Mouse (Mus musculus) liver, postnatal 0 days (tissue): ENCODE measurements around the gene Utrn. TPM values are rescaled to one million over a fixed set of nuclear protein-coding genes. Genes with fewer than 3 reads are reported as not detected.

Source experiments
- ATAC-seq: fragments of 200-750 bp; cut with Nextera tagmentation; 2 replicates; pipeline ENCODE4 v1.8.0; 2017; ENCODE audit warnings: mild to moderate bottlenecking, moderate library complexity
- DNase-seq: peaks from one replicate; pipeline ENCODE4 v3.0.0-alpha.2; 2016
- H3K27ac ChIP-seq: fragments of 300-500 bp; sonication (generic); 2 replicates; pipeline ENCODE4 v1.5.1; 2014; ENCODE audit warnings: antibody characterized with exemption, moderate library complexity, mild to moderate bottlenecking, low read depth
- H3K27me3 ChIP-seq: fragments of 300-500 bp; sonication (generic); 2 replicates; pipeline ENCODE4 v1.6.1; 2014; ENCODE audit warnings: low read length, control low read depth, mixed read lengths; ENCODE audit not compliant: insufficient read depth
- H3K36me3 ChIP-seq: fragments of 300-500 bp; sonication (generic); replicated peaks from 2 replicates; pipeline ENCODE4 v1.6.1; 2014; ENCODE audit warnings: mild to moderate bottlenecking, control low read depth, low read length, moderate library complexity, mixed read lengths; ENCODE audit not compliant: insufficient read depth
- H3K4me1 ChIP-seq: fragments of 300-500 bp; sonication (generic); 2 replicates; pipeline ENCODE4 v1.6.1; 2014; ENCODE audit warnings: antibody characterized with exemption, mild to moderate bottlenecking, control low read depth; ENCODE audit not compliant: insufficient read depth
- H3K4me2 ChIP-seq: fragments of 300-500 bp; sonication (generic); 2 replicates; pipeline ENCODE4 v1.6.1; 2014; ENCODE audit warnings: low read depth, mild to moderate bottlenecking, low read length, moderate library complexity, mixed read lengths
- H3K4me3 ChIP-seq: fragments of 300-500 bp; sonication (generic); 2 replicates; pipeline ENCODE4 v1.5.1; 2014; ENCODE audit warnings: low read depth, low read length
- H3K9ac ChIP-seq: fragments of 300-500 bp; sonication (generic); replicated peaks from 2 replicates; pipeline ENCODE4 v1.6.1; 2014; ENCODE audit warnings: mild to moderate bottlenecking, moderate library complexity
- H3K9me3 ChIP-seq: fragments of 300-500 bp; sonication (generic); 2 replicates; pipeline ENCODE4 v1.6.1; 2016; ENCODE audit warnings: mild to moderate bottlenecking, control low read depth, low read length, mixed read lengths
- CTCF ChIP-seq: sonication (generic); IDR thresholded peaks from 2 replicates; pipeline ENCODE4 v1.5.1; 2016; ENCODE audit warnings: antibody characterized with exemption, low read depth
- EP300 ChIP-seq: IDR thresholded peaks from 2 replicates; pipeline ENCODE4 v1.6.1; 2016; ENCODE audit warnings: antibody characterized with exemption, low read depth, mild to moderate bottlenecking
- WGBS: fragments of 180-500 bp; shearing (Covaris S2); extraction: QIAGEN DNeasy Blood & Tissue Kit; methylation state at CpG from one replicate; pipeline ENCODE4 v1.1.7; 2014; ENCODE audit not compliant: insufficient replicate concordance; 5-methylcytosine and 5-hydroxymethylcytosine counted together
- polyA plus RNA-seq: library from polyadenylated mRNA; unstranded; fragments of >200 nt; fragmentation: Nextera tagmentation; extraction: Ambion mirVana; gene quantifications from 2 replicates; pipeline ENCODE4 v1.2.1, GENCODE M21; 2015

Gene Utrn
- polyA plus RNA-seq, 1 experiment from 2014 or later: 9.7 TPM

GRCm38 (mm10) chr10:12354106-12354505, 515.1 kb downstream of the Utrn start:
- no peak overlapping the region for H3K4me2 ChIP-seq
- no peaks in the 10 kb centered on the region for H3K36me3 ChIP-seq
- no peaks in the 10 kb centered on the region for H3K4me1 ChIP-seq
- no peak overlapping the region for H3K4me3 ChIP-seq
- H3K27me3 ChIP-seq: no peaks in the 10 kb centered on the region
- H3K27ac ChIP-seq: no peak overlapping the region
- H3K9ac ChIP-seq: no peak overlapping the region
- no peak for TF ChIP-seq EP300
- no peak for TF ChIP-seq CTCF
- 64% methylated on average over 5 of the region's 5 CpGs for WGBS
- H3K9me3 ChIP-seq: no peaks in the 10 kb centered on the region
- DNase-seq: no peak
- no peak for ATAC-seq

DNA sequence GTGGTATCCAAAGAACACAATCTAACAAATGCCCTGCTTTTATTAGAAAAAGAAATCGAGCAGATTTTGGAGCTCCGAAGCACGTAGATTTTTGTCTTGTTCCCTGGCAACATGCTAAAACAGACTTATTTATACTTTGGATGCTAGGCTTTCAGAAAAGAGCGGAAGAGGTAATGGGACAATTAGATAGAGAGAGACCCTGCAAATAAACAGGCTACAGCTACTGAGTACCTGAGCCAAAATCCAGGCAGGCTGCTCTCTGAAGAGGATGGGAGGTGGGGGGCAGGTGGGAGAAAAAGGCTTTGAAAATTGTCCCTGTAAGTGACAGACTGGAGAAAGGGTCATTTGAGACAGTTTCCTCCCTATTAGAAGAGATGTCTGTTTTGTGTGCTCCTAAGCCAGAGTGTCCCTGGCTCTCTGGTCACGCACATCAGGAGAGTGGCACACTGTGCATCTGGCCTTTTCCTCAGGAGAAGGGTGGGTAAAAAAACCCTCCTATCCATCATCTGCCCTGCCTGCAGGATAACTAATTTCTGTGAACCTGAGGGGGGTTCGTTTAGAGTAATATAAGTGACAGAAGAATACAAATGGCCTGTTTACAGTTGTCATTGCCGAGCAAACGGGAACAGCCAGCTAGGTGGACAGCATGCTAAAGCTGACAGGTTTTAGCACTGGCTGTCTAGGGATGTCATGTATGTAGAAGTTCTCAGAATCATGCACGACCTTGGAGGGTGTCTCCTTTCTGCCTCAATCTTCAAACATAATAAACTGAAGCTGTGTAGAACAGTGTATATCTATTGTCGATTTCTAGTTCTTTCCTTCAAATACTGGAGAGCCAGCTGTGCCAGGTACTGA, 529.2 kb downstream of the Utrn start:
- no peak for DNase-seq
- no peaks in the 10 kb centered on the region for H3K36me3 ChIP-seq
- no peak for ATAC-seq
- no peak for TF ChIP-seq CTCF
- TF ChIP-seq EP300: no peak
- no peak overlapping the region for H3K4me2 ChIP-seq
- no peak overlapping the region for H3K27ac ChIP-seq
- H3K4me3 ChIP-seq: no peak overlapping the region
- 73% methylated on average over 10 of the region's 10 CpGs for WGBS
- no peak overlapping the region for H3K9ac ChIP-seq
- H3K27me3 ChIP-seq: no peaks in the 10 kb centered on the region
- no peaks in the 10 kb centered on the region for H3K9me3 ChIP-seq
- H3K4me1 ChIP-seq: no peaks in the 10 kb centered on the region

- no peaks in the 10 kb centered on the region for H3K27me3 ChIP-seq
- no peaks in the 10 kb centered on the region for H3K36me3 ChIP-seq
- TF ChIP-seq EP300: no peak
- TF ChIP-seq CTCF: no peak
- no peak overlapping the region for H3K9ac ChIP-seq
- H3K4me3 ChIP-seq: no peak overlapping the region
- H3K4me2 ChIP-seq: no peak overlapping the region
- no peak for ATAC-seq
- no peak for DNase-seq
- WGBS: 72% methylated on average over 9 of the region's 9 CpGs
- no peak overlapping the region for H3K27ac ChIP-seq
- no peaks in the 10 kb centered on the region for H3K9me3 ChIP-seq
- no peaks in the 10 kb centered on the region for H3K4me1 ChIP-seq
Observed at GRCm38 (mm10) chr10:12339005-12339703, 530.0 kb downstream of the Utrn start.

Other genes with a start within 250 kb of the Utrn start
- gene Stx11, start 94.9 kb upstream of the Utrn start, polyA plus RNA-seq: 10.3 and 11.9 TPM in 2 replicates
- 14.3 and 15.5 TPM in 2 replicates for gene Sf3b5, start 136.0 kb upstream of the Utrn start, polyA plus RNA-seq
- gene Plagl1, start 191.1 kb upstream of the Utrn start, polyA plus RNA-seq: 11.3 and 12.6 TPM in 2 replicates